Mouse (Mus musculus): ENCODE results near the gene Sh3bgrl3.
"Not testable (repeated sequence)": the region's sequence is repeated elsewhere in the genome, so short reads cannot be mapped to it uniquely, and the experiment has no call there.

Sh3bgrl3 gene

DNA sequence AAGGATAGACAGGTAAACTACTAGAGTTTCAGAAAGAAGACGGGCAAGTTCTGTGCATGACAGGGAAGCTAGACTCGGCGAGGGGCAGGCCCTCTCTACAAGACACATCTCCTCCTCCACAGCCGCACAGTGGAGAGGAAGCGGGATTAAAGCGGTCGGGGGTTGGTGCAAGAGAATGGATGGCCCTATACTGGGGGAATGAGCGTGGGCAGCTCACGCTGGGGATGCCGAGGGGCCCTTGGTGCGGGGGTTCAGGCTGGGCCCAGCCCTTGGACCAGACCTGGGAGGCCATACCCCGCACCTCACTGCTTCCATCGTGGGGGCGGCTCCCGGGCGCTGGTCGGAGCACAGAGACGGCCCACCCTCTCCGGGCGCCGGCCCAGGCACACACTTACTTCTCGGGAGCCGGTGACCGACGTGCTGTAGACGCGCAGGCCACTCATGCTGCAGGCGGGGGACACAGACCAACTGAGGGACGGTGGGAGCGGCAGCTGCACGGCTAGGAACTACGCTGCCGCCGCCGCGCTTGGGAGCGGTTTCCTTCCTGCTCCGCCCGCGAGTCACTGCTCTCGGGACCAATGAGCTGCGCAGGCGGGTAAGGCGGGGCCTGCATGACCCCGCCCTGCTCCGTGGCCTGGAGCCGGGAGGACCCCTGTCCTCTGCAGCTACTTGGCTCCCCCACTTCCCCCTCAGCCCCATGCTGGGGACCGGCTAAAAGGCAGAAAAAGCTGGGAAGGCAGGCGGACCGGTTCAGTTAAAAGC lies at the start of gene Sh3bgrl3:
Gene Sh3bgrl3 (minus strand): TSS at position 569 of the 762 bp plus-strand sequence.
- peak; percentile 92 to 95 for DNase-seq

DNA sequence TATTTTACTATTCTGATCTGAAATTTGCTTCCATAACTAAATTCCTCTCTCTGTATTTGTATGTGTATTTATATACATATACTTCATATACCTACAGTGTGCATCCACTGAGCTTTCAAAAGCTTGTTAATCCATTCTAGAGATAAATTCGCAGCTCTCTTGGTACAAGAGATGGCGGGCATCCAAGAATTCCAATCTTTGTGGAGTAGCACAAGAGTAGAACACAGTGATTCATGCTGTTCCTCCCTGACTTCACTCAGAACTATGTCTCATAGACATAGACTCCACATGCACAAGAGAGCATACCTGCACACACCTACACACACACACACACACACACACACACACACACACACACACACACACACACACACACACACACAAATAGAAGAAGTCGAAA lies 43.8 kb upstream of the Sh3bgrl3 start:
- DNase-seq, result no peak

DNA sequence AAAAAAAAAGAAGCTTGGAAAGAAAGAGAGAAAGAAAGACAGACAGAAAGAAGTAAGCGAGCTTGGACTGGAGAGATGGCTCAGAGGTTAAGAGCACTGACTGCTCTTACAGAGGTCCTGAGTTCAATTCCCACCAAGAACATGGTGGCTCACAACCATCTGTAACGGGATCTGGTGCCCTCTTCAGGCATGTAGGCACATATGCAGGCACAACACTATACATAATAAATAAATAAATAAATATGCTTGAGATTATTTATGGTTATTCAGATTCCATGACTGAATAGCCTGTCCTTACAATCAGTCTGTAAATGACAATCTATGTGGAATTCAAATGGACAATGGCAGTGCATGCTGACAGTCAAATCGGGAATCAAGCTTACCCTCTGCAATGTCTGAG lies 38.3 kb upstream of the Sh3bgrl3 start:
- no peak for DNase-seq

DNA sequence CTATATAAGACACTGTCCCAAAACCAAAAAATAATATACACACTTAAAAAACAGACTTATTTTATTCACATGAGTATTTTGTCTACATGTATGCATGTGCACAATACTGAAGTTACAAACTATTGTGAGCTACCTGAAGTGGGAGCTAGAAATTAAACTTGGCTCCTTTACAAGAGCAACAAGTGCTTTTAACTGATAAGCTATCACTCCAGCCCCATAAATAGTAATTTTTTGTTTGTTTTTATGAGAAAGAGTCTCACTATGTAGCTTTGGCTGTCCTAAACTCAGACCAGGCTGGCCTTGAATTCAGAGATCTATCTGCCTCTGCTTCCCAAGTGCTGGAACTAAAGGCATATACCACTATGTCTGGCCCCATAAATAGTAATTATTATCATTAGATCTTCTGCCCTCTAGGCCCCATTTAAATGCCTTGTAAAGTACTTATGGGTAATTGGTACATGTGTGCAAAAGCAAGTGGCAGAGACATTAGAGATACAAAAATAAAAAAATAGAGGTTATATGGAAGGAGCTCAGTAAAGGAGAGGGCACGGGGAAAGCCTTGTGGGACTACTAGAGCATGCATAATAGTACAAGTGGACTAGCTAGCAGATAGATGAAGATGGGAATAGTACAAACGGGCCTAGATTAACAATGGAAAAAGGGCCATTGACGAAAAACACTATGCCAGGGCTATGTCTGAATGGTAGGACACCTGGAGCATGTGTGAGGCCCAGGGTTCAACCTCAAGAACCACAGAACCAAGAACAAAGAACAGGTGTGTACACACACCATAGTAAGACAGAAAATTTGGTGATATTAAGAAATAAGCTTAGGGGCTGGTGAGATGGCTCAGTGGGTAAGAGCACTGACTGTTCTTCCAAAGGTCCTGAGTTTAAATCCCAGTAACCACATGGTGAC lies 37.2 kb upstream of the Sh3bgrl3 start:
- DNase-seq, result no peak

- no peak for DNase-seq
These were observed 36.4 kb upstream of the Sh3bgrl3 start for GRCm38 (mm10) chr4:134165024-134165423.

DNA sequence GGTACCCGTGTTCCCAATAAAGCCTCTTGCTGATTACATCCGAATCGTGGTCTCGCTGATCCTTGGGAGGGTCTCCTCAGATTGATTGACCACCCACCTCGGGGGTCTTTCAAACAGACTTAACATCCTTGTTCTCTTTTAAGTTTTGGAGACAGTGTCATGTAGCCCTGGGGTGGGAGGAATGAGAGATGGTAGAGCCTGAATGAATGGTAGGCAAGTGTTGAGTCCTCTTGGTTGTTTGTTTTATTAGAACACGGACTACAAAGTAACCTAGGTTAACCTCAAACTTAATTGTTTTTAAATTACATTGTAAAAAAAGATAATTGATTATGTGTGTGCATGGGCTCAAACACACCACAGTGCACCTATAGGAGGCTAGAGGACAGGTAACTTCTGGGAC lies 36.0 kb upstream of the Sh3bgrl3 start:
- DNase-seq, result no peak

- DNase-seq, result peak; percentile 44 to 50
These were observed 31.5 kb upstream of the Sh3bgrl3 start for GRCm38 (mm10) chr4:134160071-134160470.

DNA sequence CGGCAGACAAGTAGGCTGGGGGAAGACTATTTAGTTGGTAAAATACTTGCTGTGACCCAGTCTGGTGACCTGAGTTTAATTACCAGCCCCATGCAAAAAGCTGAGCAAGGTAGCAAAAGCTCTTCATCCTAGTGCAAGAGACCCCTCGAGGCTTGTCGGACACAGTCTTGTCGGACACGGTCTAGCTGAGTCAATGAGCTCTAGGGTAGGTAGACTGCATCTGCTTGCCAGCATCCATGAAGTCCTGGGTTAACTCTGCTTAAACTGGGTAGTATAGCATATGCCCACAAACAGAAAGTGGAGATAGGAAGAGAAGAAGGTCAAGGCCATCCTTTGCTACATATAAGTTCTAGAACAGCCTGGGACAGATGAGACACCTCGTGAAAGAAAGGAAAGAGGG lies 30.2 kb upstream of the Sh3bgrl3 start:
- DNase-seq, result no peak

DNA sequence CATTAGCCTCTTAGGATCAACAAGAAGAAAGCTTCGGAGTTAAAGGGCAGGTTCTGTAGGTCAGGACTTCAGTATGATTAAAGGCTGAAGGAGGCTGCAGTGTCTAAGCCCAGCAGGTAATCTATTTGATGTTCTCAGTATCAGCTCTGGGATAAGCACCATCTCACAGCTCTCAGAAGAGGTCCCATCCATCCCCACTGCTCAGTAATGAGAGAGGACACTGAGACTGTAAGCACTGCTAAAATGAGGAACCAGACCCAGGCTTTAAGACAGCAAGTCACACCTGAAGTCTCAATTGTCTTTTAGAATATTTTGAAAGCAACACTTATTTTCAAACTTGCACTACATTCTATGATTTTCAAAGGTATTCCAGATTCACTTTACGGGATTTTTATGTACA lies 29.0 kb upstream of the Sh3bgrl3 start:
- DNase-seq, result no peak

- no peak for DNase-seq
These were observed 28.2 kb upstream of the Sh3bgrl3 start for GRCm38 (mm10) chr4:134156744-134157143.

DNA sequence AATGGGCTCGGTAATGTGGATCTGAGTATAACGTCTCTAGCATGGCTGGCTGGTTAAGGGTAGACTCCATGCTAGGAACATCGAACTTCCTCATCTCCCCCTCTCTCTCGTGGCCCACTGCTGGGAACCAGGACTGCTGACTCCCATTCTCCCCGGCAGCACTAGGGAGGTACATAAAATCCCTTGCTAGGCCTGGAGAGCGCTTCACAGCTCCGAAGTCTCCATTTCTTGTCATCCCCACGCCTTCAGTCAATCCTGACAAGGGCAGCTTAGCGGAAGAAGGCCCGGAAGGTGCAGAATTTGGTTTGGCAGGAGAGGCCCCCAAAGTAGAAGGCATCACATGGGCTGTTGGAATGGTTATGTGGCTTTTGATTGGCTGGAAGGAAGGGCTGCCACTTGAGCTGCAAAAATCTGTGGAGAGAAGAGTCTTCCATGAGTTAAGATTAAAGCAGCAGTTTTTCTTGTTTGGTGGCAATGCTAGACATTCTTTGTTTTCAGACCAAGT lies 27.4 kb upstream of the Sh3bgrl3 start:
- DNase-seq, result no peak

GRCm38 (mm10) chr4:134155531-134155930 lies 26.9 kb upstream of the Sh3bgrl3 start:
- no peak for DNase-seq

DNA sequence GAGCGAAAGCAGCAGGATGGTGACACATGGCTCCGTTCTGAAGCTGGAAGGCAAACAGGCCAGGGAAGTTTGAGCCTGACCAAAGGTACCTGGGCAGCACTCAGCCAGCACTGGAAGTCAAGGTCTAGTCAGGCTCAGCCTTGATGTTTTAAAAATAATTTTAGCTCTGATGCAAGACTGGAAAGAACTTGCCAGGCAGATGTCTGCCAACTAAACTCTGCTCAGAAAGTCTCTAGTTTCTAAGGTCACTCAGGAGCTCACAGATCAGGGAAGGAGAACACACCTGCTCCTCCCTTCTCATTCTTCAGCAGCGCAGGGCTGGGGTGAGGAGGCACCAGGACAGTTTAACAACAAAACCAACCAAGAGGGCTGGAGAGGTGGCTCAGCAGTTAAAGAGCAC lies 25.8 kb upstream of the Sh3bgrl3 start:
- no peak for DNase-seq

DNA sequence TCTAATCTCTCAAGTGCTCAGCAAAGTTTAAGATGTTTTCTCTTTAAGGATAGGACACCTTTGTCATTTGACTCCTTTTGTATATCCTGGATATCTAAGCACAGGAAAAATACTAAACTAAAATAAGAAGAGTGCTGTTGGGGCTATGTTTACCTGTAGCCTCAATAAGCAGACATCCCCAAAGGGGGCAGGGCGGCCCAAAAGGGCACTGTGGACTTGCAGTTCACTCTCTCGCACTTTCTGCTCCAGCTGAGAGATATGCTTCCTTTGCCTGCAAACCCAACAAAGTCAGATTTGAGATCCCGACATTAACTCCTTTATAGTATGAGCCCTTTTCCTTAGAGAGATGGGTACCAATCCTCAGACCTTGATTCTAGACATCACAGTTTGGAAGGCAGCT lies 25.1 kb upstream of the Sh3bgrl3 start:
- DNase-seq, result no peak

GRCm38 (mm10) chr4:134152112-134152511 lies 23.5 kb upstream of the Sh3bgrl3 start:
- no peak for DNase-seq

DNA sequence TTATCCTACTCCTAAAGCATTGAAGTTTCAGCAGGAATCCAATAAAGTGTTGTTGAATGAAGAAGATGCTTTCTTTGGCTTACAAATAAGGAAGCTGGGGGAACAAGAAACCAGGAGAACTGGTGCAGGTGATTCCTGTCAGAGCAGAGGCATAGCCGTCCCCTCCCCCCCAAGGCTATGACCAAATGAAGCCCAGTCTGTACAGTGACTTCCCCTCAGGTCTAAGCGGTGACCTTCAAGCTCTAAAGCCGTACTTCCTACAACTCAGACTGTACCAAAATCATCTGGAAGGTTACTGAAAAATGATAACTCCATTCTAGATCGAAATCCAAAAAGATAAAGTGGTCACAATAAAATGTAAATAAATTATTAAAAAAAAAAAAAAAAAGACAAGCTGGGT lies 20.8 kb upstream of the Sh3bgrl3 start:
- no peak for DNase-seq

DNA sequence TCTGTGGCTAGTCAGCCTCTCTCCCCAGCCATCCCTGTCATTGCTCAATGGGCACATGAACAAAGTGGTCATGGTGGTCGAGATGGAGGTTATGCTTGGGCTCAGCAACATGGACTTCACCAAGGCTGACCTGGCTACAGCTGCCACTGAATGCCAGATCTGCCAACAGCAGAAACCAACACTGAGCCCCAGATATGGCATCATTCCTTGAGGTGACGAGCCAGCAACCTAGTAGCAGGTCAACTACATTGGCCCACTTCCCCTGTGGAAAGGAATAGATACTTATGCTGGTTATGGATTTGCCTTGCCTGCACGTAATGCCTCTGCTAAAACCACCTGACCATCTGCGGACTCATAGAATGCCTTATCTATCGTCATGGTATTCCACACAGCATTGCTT lies 15.7 kb upstream of the Sh3bgrl3 start:
- not testable (repeated sequence) for DNase-seq

DNA sequence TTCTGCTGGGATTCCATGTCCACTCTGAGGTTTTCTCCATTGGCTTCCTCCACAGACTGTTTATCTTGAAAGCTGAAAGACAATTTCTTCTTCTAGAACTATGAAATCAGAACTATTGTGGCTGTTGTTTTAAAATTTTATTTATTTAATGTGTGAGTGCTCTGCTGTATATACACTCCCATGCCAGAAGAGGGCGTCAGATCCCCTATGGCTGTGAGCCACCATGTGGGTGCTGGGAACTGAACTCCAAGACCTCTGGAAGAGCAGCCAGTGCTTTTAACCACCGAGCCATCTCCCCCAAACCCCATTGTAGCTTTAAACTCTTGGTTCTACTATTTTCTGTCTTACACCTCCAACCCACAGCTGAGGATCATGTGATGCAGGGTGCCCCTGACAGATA lies 10.3 kb upstream of the Sh3bgrl3 start:
- DNase-seq, result no peak

DNA sequence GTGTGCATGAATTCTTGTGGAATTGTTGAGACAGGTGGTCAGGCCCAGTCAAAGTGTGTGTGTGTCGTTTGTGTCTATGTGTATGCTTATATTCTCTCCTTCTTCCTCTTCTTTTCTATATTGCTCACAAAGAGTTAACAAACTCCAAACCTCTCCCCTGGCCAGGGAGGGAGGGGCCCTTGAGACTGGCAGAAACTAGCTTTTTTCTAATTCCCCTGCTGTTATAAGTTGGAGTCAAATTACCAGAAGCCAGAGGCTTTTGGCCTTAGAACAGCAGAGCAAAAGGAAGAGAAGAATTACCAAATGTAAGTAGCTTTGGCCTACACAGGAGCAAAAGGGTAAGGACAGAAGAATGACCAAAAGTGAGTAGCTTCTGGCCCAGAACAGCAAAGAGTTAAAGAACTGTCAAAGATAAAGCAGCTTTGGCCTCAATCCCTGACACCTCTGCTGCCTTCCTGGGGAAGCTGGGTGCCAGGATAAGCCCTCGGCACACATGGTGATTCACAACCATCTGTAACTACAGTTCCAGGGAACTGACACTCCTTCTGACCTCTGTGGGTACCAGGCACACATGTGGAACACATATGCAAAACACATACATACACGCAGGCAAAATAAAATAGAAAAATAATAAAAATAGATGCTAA lies 7.8 kb upstream of the Sh3bgrl3 start:
- DNase-seq, result peak in 1 of 2 experiments; percentile 10

DNA sequence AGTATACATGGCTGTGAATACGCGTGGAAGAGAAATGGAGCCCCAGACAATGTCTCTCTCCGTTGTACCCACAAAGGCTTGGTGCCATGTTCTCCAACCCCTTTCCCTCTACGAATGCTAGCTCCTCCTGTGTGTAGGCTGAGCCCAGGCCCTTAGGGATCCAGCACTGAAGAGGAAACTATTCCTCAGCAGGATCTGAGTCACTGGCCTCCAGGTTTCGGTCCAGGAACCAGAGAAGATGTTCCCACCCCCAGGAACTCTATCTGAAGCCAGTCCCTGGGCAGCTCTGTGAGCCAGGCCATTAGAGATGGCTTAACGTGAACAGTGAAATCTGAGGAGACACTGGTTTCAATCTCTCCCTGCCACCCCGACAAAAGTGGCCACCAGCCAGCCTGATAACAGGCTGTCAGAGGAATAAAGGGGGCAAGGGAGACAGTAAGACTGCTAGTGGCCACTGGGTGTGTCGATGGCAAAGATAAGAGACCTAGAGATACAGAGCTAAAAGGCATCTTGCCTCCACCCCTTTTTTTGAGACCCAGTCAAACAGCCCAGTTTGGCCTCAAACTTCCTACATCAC lies 4.0 kb upstream of the Sh3bgrl3 start:
- peak in 1 of 2 experiments; percentile 13 for DNase-seq

GRCm38 (mm10) chr4:134132117-134132516 lies 3.5 kb upstream of the Sh3bgrl3 start:
- peak in 1 of 2 experiments; percentile 10 for DNase-seq

- peak; percentile 59 to 60 for DNase-seq
These were observed 893 bp upstream of the Sh3bgrl3 start for GRCm38 (mm10) chr4:134129482-134129881.

- DNase-seq, result peak in 1 of 2 experiments; percentile 70
These were observed 384 bp upstream of the Sh3bgrl3 start for GRCm38 (mm10) chr4:134128983-134129362.

All from lung, postnatal 4 days (tissue).